Mouse (Mus musculus): ENCODE measurements at regions not wholly inside any gene's neighbourhood (a gene's known extent, or its start where the extent isn't known, plus 50 kb on each side); places are given as distances from the start of the nearest gene placed in this dataset.

DNA sequence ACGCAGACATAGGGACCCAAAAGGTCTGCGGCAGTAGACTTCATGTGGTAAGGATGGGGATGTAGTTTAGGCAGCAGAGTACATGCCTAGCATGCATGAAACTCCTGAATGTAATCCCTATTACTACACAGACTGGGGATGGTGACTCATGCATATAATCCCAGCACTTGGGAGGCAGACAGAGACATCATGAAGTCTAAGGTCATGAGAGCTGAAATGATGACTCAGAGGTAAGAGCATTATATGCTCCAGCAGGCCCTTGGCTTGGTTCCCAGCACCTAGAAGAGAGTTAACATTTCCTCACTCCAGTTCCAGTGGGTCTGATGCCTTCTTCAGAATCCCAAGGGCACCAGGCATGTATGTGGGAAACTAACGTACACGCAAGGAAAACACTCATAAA, 412.2 kb downstream of the 1810013L24Rik start:
- ATAC-seq (no peak), DNase-seq (no peak)
- no peak overlapping the region for H3K27ac ChIP-seq (ENCODE audit: low read depth, low read length)
- H3K4me1 ChIP-seq (ENCODE audit: insufficient read depth), result no peaks in the 10 kb centered on the region
- 90% methylated on average over 4 of the region's 4 CpGs for WGBS
- H3K9ac ChIP-seq, result no peak overlapping the region
- H3K4me2 ChIP-seq (ENCODE audit: low read depth), result no peak overlapping the region
- H3K9me3 ChIP-seq (ENCODE audit: low read length), result no peaks in the 10 kb centered on the region
- H3K27me3 ChIP-seq (ENCODE audit: insufficient read depth, low read length), result no peaks in the 10 kb centered on the region
- no peaks in the 10 kb centered on the region for H3K36me3 ChIP-seq (ENCODE audit: insufficient read depth)
- no peak overlapping the region for H3K4me3 ChIP-seq (ENCODE audit: low read depth, low read length)
- TF ChIP-seq CTCF (IDR thresholded peaks at IDR 0.05; ENCODE audit: low read depth), result no peak

DNA sequence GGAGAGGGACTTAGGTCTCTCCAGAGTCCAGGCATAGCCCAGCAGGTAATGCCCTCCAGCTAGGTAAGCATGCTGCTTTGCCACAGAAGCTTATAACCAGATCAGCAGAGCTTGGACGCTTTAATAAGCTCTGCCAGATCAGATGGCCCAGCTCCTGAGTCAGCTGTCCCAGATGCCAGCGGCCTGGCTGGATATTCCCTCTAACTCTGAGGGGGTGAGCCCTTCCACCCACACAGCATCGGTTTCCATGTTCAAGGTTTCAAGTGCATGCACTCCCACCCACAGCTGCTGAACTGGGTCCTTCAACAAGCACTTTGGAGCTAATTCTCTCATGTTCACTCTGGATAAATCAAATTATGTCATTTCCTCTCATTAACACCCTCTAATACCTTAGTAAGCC, 417.3 kb downstream of the 1810013L24Rik start:
- no peaks in the 10 kb centered on the region for H3K4me1 ChIP-seq (ENCODE audit: insufficient read depth)
- no peak overlapping the region for H3K27ac ChIP-seq (ENCODE audit: low read depth, low read length)
- DNase-seq (no peak), ATAC-seq (no peak)
- H3K27me3 ChIP-seq (ENCODE audit: insufficient read depth, low read length), result no peaks in the 10 kb centered on the region
- 75% methylated on average over 3 of the region's 3 CpGs for WGBS
- no peak overlapping the region for H3K4me2 ChIP-seq (ENCODE audit: low read depth)
- no peak for TF ChIP-seq CTCF (IDR thresholded peaks at IDR 0.05; ENCODE audit: low read depth)
- H3K9me3 ChIP-seq (ENCODE audit: low read length), result no peaks in the 10 kb centered on the region
- no peaks in the 10 kb centered on the region for H3K36me3 ChIP-seq (ENCODE audit: insufficient read depth)
- H3K4me3 ChIP-seq (ENCODE audit: low read depth, low read length), result no peak overlapping the region
- H3K9ac ChIP-seq, result no peak overlapping the region

DNA sequence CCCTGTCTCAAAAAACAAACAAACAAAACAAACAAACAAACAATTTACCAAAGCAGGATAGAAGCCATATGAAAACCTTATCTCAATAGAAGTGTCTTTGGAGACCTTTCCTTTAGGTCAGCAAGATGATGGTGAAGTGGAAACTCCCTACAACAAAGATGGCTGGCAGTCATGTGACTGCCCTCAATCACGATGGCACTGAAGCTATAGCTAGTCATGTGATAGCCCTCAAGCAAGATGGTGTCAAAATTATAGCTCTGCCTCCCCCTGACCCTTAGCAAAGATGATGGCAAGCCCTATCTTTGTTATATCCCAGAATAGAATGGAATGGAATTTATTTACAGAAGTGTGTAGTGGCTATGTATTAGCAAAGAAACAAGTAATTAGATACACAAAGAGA, 423.2 kb downstream of the 1810013L24Rik start:
- DNase-seq (no peak), ATAC-seq (no peak)
- no peak overlapping the region for H3K4me2 ChIP-seq (ENCODE audit: low read depth)
- 93% methylated on average over 1 of the region's 1 CpGs for WGBS
- H3K27me3 ChIP-seq (ENCODE audit: insufficient read depth, low read length), result no peaks in the 10 kb centered on the region
- no peak overlapping the region for H3K9ac ChIP-seq
- no peak overlapping the region for H3K4me3 ChIP-seq (ENCODE audit: low read depth, low read length)
- TF ChIP-seq CTCF (IDR thresholded peaks at IDR 0.05; ENCODE audit: low read depth), result no peak
- H3K4me1 ChIP-seq (ENCODE audit: insufficient read depth), result no peaks in the 10 kb centered on the region
- no peaks in the 10 kb centered on the region for H3K9me3 ChIP-seq (ENCODE audit: low read length)
- no peaks in the 10 kb centered on the region for H3K36me3 ChIP-seq (ENCODE audit: insufficient read depth)
- H3K27ac ChIP-seq (ENCODE audit: low read depth, low read length), result no peak overlapping the region

DNA sequence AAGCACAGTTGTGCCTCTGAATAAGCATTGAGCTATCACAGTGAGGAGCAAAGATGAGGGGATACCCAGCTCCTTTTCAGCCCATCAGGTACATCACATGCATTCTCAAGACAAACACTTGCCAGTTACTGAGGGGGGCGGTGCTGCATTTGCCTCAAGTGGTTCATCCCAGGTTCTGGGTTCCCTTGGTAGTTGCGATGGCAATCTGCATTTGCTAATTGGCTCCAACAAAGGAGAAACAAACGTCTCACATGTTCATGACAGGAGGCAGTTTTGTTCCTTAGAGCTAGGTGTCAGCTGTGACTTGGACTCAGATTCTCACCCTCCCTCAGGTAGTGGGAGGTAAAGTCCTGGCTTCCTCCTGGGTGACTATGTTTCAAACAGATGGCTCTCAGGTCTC, 425.5 kb downstream of the 1810013L24Rik start:
- H3K4me1 ChIP-seq (ENCODE audit: insufficient read depth), result no peaks in the 10 kb centered on the region
- H3K9me3 ChIP-seq (ENCODE audit: low read length), result no peaks in the 10 kb centered on the region
- no peaks in the 10 kb centered on the region for H3K27me3 ChIP-seq (ENCODE audit: insufficient read depth, low read length)
- no peaks in the 10 kb centered on the region for H3K36me3 ChIP-seq (ENCODE audit: insufficient read depth)
- H3K4me2 ChIP-seq (ENCODE audit: low read depth), result no peak overlapping the region
- ATAC-seq (no peak), DNase-seq (no peak)
- no peak overlapping the region for H3K4me3 ChIP-seq (ENCODE audit: low read depth, low read length)
- no peak for TF ChIP-seq CTCF (IDR thresholded peaks at IDR 0.05; ENCODE audit: low read depth)
- WGBS, result 47% methylated on average over 3 of the region's 3 CpGs
- H3K9ac ChIP-seq, result no peak overlapping the region
- H3K27ac ChIP-seq (ENCODE audit: low read depth, low read length), result no peak overlapping the region

DNA sequence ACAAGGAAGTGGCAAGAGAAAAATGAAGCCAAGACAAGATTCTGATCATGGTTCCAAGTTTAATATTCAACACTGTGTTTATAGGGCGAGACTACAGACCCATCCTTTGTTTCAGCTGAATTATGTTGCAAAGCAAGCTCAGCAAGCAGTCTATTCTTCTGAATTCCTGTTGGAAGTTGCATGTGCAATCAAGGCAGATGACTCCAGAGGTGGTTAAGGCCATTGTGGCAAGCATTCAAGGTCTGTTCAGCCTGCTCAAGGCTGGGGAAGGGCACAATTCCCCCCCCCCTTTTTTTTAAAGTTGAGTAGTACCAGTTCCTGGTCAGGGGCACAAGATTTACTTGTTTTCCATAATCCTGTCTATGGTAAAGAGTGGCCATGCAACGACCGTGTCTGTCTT, 431.1 kb downstream of the 1810013L24Rik start:
- TF ChIP-seq CTCF (IDR thresholded peaks at IDR 0.05; ENCODE audit: low read depth), result no peak
- no peak for DNase-seq
- H3K27ac ChIP-seq (ENCODE audit: low read depth, low read length), result no peak overlapping the region
- no peaks in the 10 kb centered on the region for H3K4me1 ChIP-seq (ENCODE audit: insufficient read depth)
- no peaks in the 10 kb centered on the region for H3K36me3 ChIP-seq (ENCODE audit: insufficient read depth)
- H3K4me2 ChIP-seq (ENCODE audit: low read depth), result no peak overlapping the region
- no peaks in the 10 kb centered on the region for H3K27me3 ChIP-seq (ENCODE audit: insufficient read depth, low read length)
- ATAC-seq, result no peak
- no peak overlapping the region for H3K4me3 ChIP-seq (ENCODE audit: low read depth, low read length)
- H3K9me3 ChIP-seq (ENCODE audit: low read length), result no peaks in the 10 kb centered on the region
- 80% methylated on average over 3 of the region's 3 CpGs for WGBS
- no peak overlapping the region for H3K9ac ChIP-seq

DNA sequence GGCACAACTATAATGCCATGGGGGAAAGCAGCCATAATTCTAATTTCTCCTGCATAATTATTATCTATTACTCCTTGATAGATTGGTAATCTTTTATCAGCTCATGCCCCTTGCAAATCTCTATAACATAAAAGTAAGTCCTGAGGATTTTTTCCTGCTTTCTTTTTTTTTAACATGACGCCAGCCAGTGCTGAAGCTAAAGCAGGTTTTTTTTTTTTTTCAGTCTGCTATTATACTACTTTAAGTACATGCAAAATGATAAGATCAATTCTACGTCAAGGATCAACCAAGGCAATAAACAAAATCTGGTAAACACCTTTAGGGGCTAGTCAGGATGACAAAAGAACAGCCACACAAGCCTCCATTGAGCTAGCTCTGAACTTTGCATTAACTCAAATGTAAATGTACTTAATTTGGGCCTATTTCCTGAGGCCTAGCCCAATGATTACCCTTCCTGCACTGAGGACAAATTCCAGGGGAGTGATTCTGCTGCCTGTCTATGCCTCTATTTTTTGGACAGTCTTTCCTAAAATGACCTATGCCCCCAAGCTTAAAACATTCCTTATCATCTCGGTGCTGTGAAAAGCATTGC, 434.8 kb downstream of the 1810013L24Rik start:
- no peak overlapping the region for H3K4me3 ChIP-seq (ENCODE audit: low read depth, low read length)

DNA sequence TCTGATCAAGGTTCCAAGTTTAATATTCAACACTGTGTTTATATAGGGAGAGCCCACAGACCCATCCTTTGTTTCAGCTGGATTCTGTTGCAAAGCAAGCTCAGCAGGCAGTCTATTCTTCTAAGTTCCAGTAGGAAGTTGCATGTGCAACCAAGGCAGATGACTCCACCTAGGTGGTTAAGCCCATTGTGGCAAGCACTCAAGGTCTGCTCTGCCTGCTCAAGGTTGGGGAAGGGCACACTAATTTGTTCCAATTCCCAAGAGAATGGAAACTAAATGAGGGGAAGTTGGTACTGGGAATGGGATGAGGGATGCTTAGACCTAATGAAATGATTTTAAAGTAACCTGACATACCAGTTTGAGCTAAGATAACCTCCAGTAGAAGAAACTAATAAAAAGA, 437.3 kb downstream of the 1810013L24Rik start:
- TF ChIP-seq CTCF (IDR thresholded peaks at IDR 0.05; ENCODE audit: low read depth), result no peak
- no peak for DNase-seq
- Histone ChIP-seq H3K4me1 (ENCODE audit: insufficient read depth) (no peaks in the 10 kb centered on the region), H3K4me3 (ENCODE audit: low read depth, low read length) (no peak overlapping the region), H3K27me3 (ENCODE audit: insufficient read depth, low read length) (no peaks in the 10 kb centered on the region), H3K9me3 (ENCODE audit: low read length) (no peaks in the 10 kb centered on the region), H3K9ac (no peak overlapping the region), H3K36me3 (ENCODE audit: insufficient read depth) (no peaks in the 10 kb centered on the region), H3K4me2 (ENCODE audit: low read depth) (no peak overlapping the region), H3K27ac (ENCODE audit: low read depth, low read length) (no peak overlapping the region)
- no peak for ATAC-seq

More for the DNA sequence above, 434.8 kb downstream of the 1810013L24Rik start:
- H3K36me3 ChIP-seq (ENCODE audit: insufficient read depth), result no peaks in the 10 kb centered on the region
- H3K27me3 ChIP-seq (ENCODE audit: insufficient read depth, low read length), result no peaks in the 10 kb centered on the region
- no peaks in the 10 kb centered on the region for H3K4me1 ChIP-seq (ENCODE audit: insufficient read depth)
- ATAC-seq, result no peak
- TF ChIP-seq CTCF (IDR thresholded peaks at IDR 0.05; ENCODE audit: low read depth), result no peak
- no peak for DNase-seq
- no peak overlapping the region for H3K4me2 ChIP-seq (ENCODE audit: low read depth)
- 43% methylated on average over 3 of the region's 3 CpGs for WGBS
- no peak overlapping the region for H3K9ac ChIP-seq
- H3K27ac ChIP-seq (ENCODE audit: low read depth, low read length), result no peak overlapping the region
- H3K9me3 ChIP-seq (ENCODE audit: low read length), result no peaks in the 10 kb centered on the region

DNA sequence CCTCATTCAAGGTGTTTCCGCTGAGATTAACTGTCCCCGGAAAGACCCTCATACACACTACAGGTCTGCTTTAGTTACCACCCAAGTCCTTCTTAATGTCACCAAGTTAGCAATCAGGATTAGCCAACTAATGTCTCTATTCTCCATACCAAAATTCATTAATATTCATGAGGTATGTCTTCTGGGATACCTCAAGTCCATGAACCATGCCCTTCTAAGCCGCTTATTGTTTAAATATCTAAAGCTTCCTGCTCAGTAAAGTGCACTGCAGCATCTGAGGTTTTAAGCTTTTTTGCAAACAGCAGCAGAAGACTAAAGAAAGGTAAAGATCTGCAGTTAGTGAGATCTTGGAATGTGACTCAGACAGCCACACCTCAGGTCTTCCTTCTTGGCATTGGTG, 440.2 kb downstream of the 1810013L24Rik start:
- Histone ChIP-seq H3K27ac (ENCODE audit: low read depth, low read length) (no peak overlapping the region), H3K4me1 (ENCODE audit: insufficient read depth) (no peaks in the 10 kb centered on the region), H3K4me2 (ENCODE audit: low read depth) (no peak overlapping the region), H3K4me3 (ENCODE audit: low read depth, low read length) (no peak overlapping the region), H3K27me3 (ENCODE audit: insufficient read depth, low read length) (no peaks in the 10 kb centered on the region), H3K9ac (no peak overlapping the region), H3K36me3 (ENCODE audit: insufficient read depth) (no peaks in the 10 kb centered on the region), H3K9me3 (ENCODE audit: low read length) (no peaks in the 10 kb centered on the region)
- ATAC-seq, result no peak
- 65% methylated on average over 3 of the region's 3 CpGs for WGBS
- TF ChIP-seq CTCF (IDR thresholded peaks at IDR 0.05; ENCODE audit: low read depth), result no peak
- no peak for DNase-seq

All from forebrain, postnatal 0 days (tissue).